Mouse (Mus musculus): ENCODE measurements at regions not wholly inside any gene's neighbourhood (a gene's known extent, or its start where the extent isn't known, plus 50 kb on each side); places are given as distances from the start of the nearest gene placed in this dataset.

- in situ Hi-C loops (cut with MseI, MboI), result no loop called here
Observed at GRCm38 (mm10) chr14:58208401-58208800, 138.1 kb downstream of the Fgf9 start.

- in situ Hi-C loops (cut with MseI, MboI), result no loop called here
Observed at GRCm38 (mm10) chr14:58202607-58203295, 132.4 kb downstream of the Fgf9 start.

- in situ Hi-C loops (cut with MseI, MboI), result no loop called here
Observed at GRCm38 (mm10) chr14:58189948-58190347, 119.6 kb downstream of the Fgf9 start.

- in situ Hi-C loops (cut with MseI, MboI), result no loop called here
Observed at GRCm38 (mm10) chr14:58182869-58183268, 112.5 kb downstream of the Fgf9 start.

- in situ Hi-C loops (cut with MseI, MboI), result no loop called here
Observed at GRCm38 (mm10) chr14:58180724-58181123, 110.4 kb downstream of the Fgf9 start.

- in situ Hi-C loops (cut with MseI, MboI), result no loop called here
Observed at GRCm38 (mm10) chr14:58175651-58176363, 105.5 kb downstream of the Fgf9 start.

GRCm38 (mm10) chr14:58174512-58174911 is 104.2 kb downstream of the Fgf9 start:
- in situ Hi-C loops (cut with MseI, MboI), result no loop called here

GRCm38 (mm10) chr14:58168920-58169319 is 98.6 kb downstream of the Fgf9 start:
- in situ Hi-C loops (cut with MseI, MboI), result no loop called here

All from mouse trophoblast stem cell (cell line).